Mouse (Mus musculus): Measurements from ENCODE around the gene Btbd6. TPM values are rescaled to one million over a fixed set of nuclear protein-coding genes. Genes with fewer than 3 reads are reported as not detected.

The Btbd6 gene
- polyA plus RNA-seq, 1 experiment from 2014 or later = 34.5 TPM

Other genes starting within 250 kb of the Btbd6 start
- gene Pld4, start 215.8 kb upstream of the Btbd6 start, polyA plus RNA-seq (2016; fragmentation: Nextera tagmentation; extraction: Ambion mirVana) = 5.0 and 5.4 TPM in 2 replicates
- gene Ahnak2, start 173.8 kb upstream of the Btbd6 start, polyA plus RNA-seq (2016; fragmentation: Nextera tagmentation; extraction: Ambion mirVana) = 0.48 and 0.64 TPM in 2 replicates
- gene Clba1, start 167.5 kb upstream of the Btbd6 start, polyA plus RNA-seq (2016; fragmentation: Nextera tagmentation; extraction: Ambion mirVana) = 16.9 and 19.7 TPM in 2 replicates
- gene Cdca4, start 147.1 kb upstream of the Btbd6 start, polyA plus RNA-seq (2016; fragmentation: Nextera tagmentation; extraction: Ambion mirVana) = 101 TPM in 2 replicates
- not detected in 2 replicates for gene Gpr132, start 108.3 kb upstream of the Btbd6 start, polyA plus RNA-seq (2016; fragmentation: Nextera tagmentation; extraction: Ambion mirVana)
- 9.4 and 10.3 TPM in 2 replicates for gene Jag2, start 46.7 kb upstream of the Btbd6 start, polyA plus RNA-seq (2016; fragmentation: Nextera tagmentation; extraction: Ambion mirVana)
- gene Nudt14, start 34.4 kb upstream of the Btbd6 start, polyA plus RNA-seq (2016; fragmentation: Nextera tagmentation; extraction: Ambion mirVana) = 51.5 and 65.9 TPM in 2 replicates
- 72.4 and 75.5 TPM in 2 replicates for gene Brf1, start 24.2 kb downstream of the Btbd6 start, polyA plus RNA-seq (2016; fragmentation: Nextera tagmentation; extraction: Ambion mirVana)
- gene Pacs2, start 38.0 kb downstream of the Btbd6 start, polyA plus RNA-seq (2016; fragmentation: Nextera tagmentation; extraction: Ambion mirVana) = 29.2 and 29.4 TPM in 2 replicates
- gene Tex22, start 98.0 kb downstream of the Btbd6 start, polyA plus RNA-seq (2016; fragmentation: Nextera tagmentation; extraction: Ambion mirVana) = not detected in 2 replicates
- 16.9 and 18.9 TPM in 2 replicates for gene Mta1, start 121.8 kb downstream of the Btbd6 start, polyA plus RNA-seq (2016; fragmentation: Nextera tagmentation; extraction: Ambion mirVana)
- gene Crip2, start 163.8 kb downstream of the Btbd6 start, polyA plus RNA-seq (2016; fragmentation: Nextera tagmentation; extraction: Ambion mirVana) = 217 and 245 TPM in 2 replicates
- 84.5 and 90.8 TPM in 2 replicates for gene Crip1, start 169.8 kb downstream of the Btbd6 start, polyA plus RNA-seq (2016; fragmentation: Nextera tagmentation; extraction: Ambion mirVana)
- gene Tedc1, start 179.9 kb downstream of the Btbd6 start, polyA plus RNA-seq (2016; fragmentation: Nextera tagmentation; extraction: Ambion mirVana) = 34.1 and 38.5 TPM in 2 replicates
- gene Tmem121, start 209.4 kb downstream of the Btbd6 start, polyA plus RNA-seq (2016; fragmentation: Nextera tagmentation; extraction: Ambion mirVana) = 22.9 and 23.2 TPM in 2 replicates

Data from hindbrain, embryonic 12.5 days (tissue).